Mouse (Mus musculus) cerebellum, adult 2 months (tissue): ENCODE results near the gene Gm49318. TPM values are rescaled to one million over a fixed set of nuclear protein-coding genes. Genes with fewer than 3 reads are reported as not detected.
A peak's percentile ranks its signal among the peaks of the same experiment; 100 is the strongest.

Experiments used
- DNase-seq, 2 experiments: peaks; one replicate each; pipeline ENCODE4 v3.0.0; 2021
- H3K27ac ChIP-seq: fragments of 200-500 bp; 2 replicates; pipeline ENCODE4 v1.5.1; 2012; ENCODE audit warnings: low read length, control low read depth, inconsistent platforms; ENCODE audit not compliant: insufficient read depth
- H3K27me3 ChIP-seq: fragments of 200-500 bp; 2 replicates; pipeline ENCODE4 v1.6.1; 2012; ENCODE audit warnings: inconsistent platforms, mild to moderate bottlenecking, low read length, moderate library complexity; ENCODE audit not compliant: control insufficient read depth, insufficient read depth
- H3K4me1 ChIP-seq: fragments of 200-500 bp; 2 replicates; pipeline ENCODE4 v1.6.1; 2011; ENCODE audit warnings: low read length; ENCODE audit not compliant: control insufficient read depth, insufficient read depth
- H3K4me3 ChIP-seq: fragments of 200-500 bp; replicated peaks from 2 replicates; pipeline ENCODE3; 2011; ENCODE audit warnings: mild to moderate bottlenecking, low read depth, low read length, control low read depth; ENCODE audit not compliant: insufficient read depth
- CTCF ChIP-seq: fragments of 200-500 bp; IDR thresholded peaks from 2 replicates; pipeline ENCODE4 v1.5.1; 2011; ENCODE audit warnings: low read depth, mild to moderate bottlenecking, control low read depth, low read length, moderate library complexity, borderline replicate concordance; ENCODE audit not compliant: insufficient read depth
- POLR2A ChIP-seq: fragments of 200-500 bp; IDR thresholded peaks from 2 replicates; pipeline ENCODE4 v1.6.1; 2011; ENCODE audit warnings: low read length, control low read depth, borderline replicate concordance; ENCODE audit not compliant: insufficient read depth
- WGBS: fragments of 180-500 bp; shearing (Covaris S2); methylation state at CpG from one replicate; pipeline ENCODE4 v1.1.7; 2018; 5-methylcytosine and 5-hydroxymethylcytosine counted together
- polyA plus RNA-seq: library from polyadenylated mRNA; depleted of rRNA; stranded (reverse); fragments of >200 nt; gene quantifications from 2 replicates; pipeline ENCODE4 v1.2.3, GENCODE M21; 2012

The Gm49318 gene
- polyA plus RNA-seq, 1 experiment: not detected

DNA sequence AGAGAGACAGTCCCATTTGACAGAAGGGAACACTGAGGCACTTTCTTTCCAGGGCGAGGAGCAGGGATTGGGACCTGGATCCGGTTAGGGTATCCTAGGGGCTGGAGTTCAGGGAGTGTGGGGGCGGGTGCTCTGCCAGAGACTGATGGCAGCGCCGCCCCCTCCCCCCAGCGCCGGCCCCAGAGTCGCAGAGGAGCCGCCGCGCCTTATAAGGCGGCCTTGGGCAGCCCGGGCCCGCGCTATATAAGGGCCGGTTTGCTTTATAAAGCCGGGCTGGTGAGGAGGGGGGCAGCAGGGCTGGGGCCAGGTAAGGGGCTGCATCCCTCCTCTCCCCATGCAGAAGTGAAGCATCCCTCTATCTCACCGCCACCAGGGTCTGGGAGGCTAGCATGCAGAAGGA is 28.9 kb upstream of the Gm49318 start:
- peaks cover 3% of the 10 kb centered on the region; the same call in 1 of the 2 replicates for H3K4me1 ChIP-seq
- no peak overlapping the region for H3K4me3 ChIP-seq
- H3K27ac ChIP-seq: no peak overlapping the region
- TF ChIP-seq CTCF (no peak), POLR2A (no peak)
- 7% methylated on average over 18 of the region's 18 CpGs for WGBS
- no peaks in the 10 kb centered on the region; the same call in 1 of the 2 replicates for H3K27me3 ChIP-seq
- no peak for DNase-seq

DNA sequence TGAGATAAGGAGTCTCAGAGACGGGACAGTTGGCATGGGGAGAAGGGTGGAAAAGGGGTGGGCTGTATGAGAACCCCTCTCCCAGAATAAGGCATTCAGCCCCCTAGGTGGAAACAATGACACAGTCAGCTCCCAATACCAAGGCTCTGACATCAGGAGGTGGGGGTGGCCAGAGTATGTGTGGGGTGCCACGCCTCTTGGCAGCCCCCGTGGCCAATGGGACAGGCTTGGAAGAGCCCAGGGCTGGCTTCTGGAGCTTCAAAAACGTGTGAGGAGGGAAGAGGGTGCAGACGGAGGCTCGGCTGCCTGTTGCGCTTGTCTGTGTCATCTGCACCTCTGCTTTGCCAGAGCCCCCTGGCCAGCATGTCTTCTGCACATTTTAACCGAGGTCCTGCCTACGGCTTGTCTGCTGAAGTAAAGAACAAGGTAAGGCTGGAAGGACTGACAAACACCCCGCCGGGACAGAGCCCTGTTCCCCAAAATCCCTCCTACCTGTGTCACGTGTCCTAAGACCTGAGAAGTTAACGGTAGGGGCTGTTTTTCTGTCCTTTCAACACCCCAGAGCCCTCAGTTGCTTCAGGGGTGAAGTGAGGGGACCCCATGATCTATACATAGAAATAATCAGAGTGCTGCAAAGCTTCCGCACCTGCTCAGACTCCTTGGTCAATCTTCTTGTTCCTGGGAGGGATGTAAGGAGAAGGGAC is 28.1 kb upstream of the Gm49318 start, which contains the start of gene Cnn1:
Gene Cnn1 (plus strand): TSS at position 224 of the 704 bp plus-strand sequence.
- Histone ChIP-seq H3K27ac (no peak within 1 kb of the TSS), H3K4me1 (peaks cover 3% of the 10 kb centered on the region; the same call in 1 of the 2 replicates), H3K4me3 (no peak within 1 kb of the TSS), H3K27me3 (no peaks in the 10 kb centered on the region; the same call in 1 of the 2 replicates)
- WGBS: 5% methylated on average over 14 of the region's 14 CpGs
- TF ChIP-seq CTCF: no peak
- no peak for TF ChIP-seq POLR2A
- no peak for DNase-seq

DNA sequence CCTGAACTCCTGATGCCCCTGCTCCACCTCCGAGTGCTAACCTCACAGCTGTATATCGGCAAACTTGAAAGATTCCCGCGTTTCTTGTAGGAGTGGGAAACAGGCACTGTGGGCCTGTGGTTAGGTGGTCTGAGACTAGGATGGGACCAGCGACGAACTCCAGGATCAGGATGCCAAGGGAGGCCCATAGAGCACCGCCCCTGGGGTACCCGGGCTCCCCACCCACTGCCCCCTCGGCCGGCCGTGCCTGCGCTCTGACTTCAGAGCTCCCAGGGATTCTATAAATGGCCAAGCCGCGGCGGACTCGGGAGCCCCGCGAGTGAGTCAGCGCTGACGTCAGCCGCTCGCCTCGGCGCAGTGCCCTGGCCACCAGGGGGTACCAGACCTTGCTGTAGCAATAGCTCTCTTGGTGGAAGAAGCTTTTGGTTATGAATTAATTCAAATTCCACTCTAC is 24.8 kb upstream of the Gm49318 start:
- H3K4me3 ChIP-seq: peak overlapping the region; percentile 43
- H3K4me1 ChIP-seq: peaks cover 3% of the 10 kb centered on the region; the same call in 1 of the 2 replicates
- TF ChIP-seq CTCF: peak; percentile 57; the same call in 1 of the 2 replicates
- TF ChIP-seq POLR2A: no peak
- 1% methylated on average over 24 of the region's 24 CpGs for WGBS
- H3K27ac ChIP-seq: peak overlapping the region; percentile 45; the same call in 1 of the 2 replicates
- no peaks in the 10 kb centered on the region; the same call in 1 of the 2 replicates for H3K27me3 ChIP-seq
- DNase-seq: peak; percentile 94 to 95

DNA sequence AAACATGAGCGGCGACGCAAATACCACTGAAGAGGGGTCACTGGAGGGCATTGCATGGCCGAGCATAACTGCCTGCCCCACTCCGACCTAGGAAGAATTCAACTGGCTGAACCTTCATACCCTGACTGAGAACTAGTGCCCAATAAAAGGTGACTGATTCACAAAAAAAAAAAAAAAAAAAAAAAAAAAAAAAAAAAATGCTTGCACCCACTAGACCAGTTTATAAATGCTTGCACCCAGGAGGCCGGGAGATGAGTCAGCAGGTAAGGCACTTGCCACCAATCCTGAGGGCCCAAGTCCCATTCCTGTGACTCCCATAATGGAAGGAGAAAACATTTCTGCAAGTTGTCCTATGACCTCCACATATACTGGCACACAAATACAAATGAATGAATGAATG is 21.7 kb upstream of the Gm49318 start:
- no peak for TF ChIP-seq CTCF
- TF ChIP-seq POLR2A: no peak
- Histone ChIP-seq H3K4me1 (peaks cover 3% of the 10 kb centered on the region; the same call in 1 of the 2 replicates), H3K4me3 (no peak overlapping the region), H3K27ac (no peak overlapping the region), H3K27me3 (no peaks in the 10 kb centered on the region)
- 92% methylated on average over 6 of the region's 6 CpGs for WGBS
- DNase-seq: no peak

DNA sequence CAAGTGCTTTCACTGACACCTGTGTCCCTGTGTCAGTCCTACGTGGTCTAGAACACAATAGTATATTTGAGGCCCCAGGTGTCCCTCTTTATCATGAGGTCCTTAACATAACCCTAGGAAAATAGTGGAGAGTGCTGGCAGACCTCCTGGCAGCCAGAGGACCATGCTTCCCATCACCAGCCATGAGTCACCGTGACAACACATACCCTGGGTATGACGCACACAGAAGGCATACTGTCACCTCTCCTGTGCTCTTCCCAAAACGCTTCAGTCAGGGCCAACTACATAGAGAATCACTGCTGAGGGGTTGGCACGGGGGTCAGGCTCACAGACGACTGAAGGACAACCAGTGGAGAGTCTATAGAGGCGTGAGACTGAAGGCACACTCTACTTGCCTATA is 18.9 kb upstream of the Gm49318 start:
- WGBS: 47% methylated on average over 7 of the region's 7 CpGs

DNA sequence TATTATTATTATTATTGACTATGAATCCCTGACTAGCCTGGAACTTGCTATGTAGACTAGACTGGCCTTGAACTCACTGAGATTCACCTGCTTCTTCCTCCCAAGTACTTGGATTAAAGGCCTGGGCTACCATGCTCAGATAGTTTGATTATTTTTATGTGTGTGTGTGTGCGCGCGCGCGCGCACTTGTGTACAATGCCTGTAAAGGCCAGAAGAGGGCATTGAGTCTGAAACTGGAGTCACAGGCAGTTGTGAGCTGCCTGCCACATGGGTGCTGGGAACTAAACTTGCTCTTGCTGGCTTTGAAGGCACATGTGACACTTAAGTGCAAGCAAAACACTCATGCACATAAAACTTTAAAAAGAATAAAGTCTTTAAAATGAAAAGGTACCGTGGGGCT is 18.2 kb upstream of the Gm49318 start:
- H3K27me3 ChIP-seq: no peaks in the 10 kb centered on the region
- H3K4me1 ChIP-seq: no peaks in the 10 kb centered on the region
- 98% methylated on average over 7 of the region's 7 CpGs for WGBS
- H3K27ac ChIP-seq: no peak overlapping the region
- H3K4me3 ChIP-seq: no peak overlapping the region
- DNase-seq: no peak
- no peak for TF ChIP-seq CTCF
- no peak for TF ChIP-seq POLR2A

More for the DNA sequence above, 18.9 kb upstream of the Gm49318 start:
- H3K27ac ChIP-seq: no peak overlapping the region
- H3K4me1 ChIP-seq: no peaks in the 10 kb centered on the region
- no peaks in the 10 kb centered on the region for H3K27me3 ChIP-seq
- TF ChIP-seq POLR2A (no peak), CTCF (no peak)
- DNase-seq: no peak
- H3K4me3 ChIP-seq: no peak overlapping the region

DNA sequence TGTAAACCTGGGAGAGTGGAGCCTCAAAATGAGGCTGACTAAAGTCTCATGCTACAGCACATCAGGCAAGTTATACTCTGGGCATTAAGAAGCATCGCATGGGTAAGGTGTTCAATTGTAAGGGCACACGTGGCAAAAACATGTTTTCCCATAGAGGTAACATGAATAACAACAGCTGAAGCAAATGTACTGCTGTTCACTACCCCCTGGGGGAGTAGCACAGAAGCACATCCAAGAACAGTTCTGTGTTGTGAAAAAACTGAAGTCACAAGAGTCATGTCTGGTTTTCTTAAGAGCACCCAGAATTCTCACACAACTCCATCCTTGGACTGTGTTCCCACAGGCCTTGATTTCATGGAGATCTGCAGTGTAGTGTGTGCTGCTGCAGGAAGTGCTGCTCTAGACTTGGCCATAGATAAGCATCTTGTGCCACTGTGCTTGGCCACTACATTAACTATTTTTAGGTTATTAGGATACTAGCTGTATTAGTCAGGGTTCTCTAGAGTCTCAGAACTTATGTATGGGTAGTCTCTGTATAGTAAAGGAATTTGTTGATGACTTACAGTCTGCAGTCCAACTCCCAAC is 16.1 kb upstream of the Gm49318 start:
- Histone ChIP-seq H3K4me3 (no peak overlapping the region), H3K27me3 (no peaks in the 10 kb centered on the region), H3K4me1 (peaks cover 8% of the 10 kb centered on the region; the same call in 1 of the 2 replicates), H3K27ac (no peak overlapping the region)
- DNase-seq: no peak
- 91% methylated on average over 2 of the region's 2 CpGs for WGBS
- TF ChIP-seq CTCF (no peak), POLR2A (no peak)
